Mouse (Mus musculus) heart, embryonic 16.5 days (tissue): Measurements from ENCODE around the gene Ttc39b. TPM values are rescaled to one million over a fixed set of nuclear protein-coding genes. Genes with fewer than 3 reads are reported as not detected.

ENCODE experiments used
- ATAC-seq: fragments of 200-750 bp; cut with Nextera tagmentation; replicated peaks from 2 replicates; pipeline ENCODE4 v1.8.0; 2017; ENCODE audit warnings: moderate number of reproducible peaks; ENCODE audit not compliant: insufficient read depth, low FRiP score; ENCODE audit errors: extremely low read depth
- H3K27ac ChIP-seq: fragments of 300-500 bp; sonication (generic); 2 replicates; pipeline ENCODE4 v1.5.1; 2014; ENCODE audit warnings: mild to moderate bottlenecking, low read length, control low read depth, moderate library complexity
- H3K27me3 ChIP-seq: fragments of 300-500 bp; sonication (generic); 2 replicates; pipeline ENCODE4 v1.6.1; 2014; ENCODE audit warnings: low read length, mixed read lengths; ENCODE audit not compliant: control insufficient read depth, insufficient read depth
- H3K36me3 ChIP-seq: fragments of 300-500 bp; sonication (generic); 2 replicates; pipeline ENCODE4 v1.6.1; 2014; ENCODE audit not compliant: control insufficient read depth, insufficient read depth
- H3K4me1 ChIP-seq: fragments of 300-500 bp; sonication (generic); 2 replicates; pipeline ENCODE4 v1.6.1; 2014; ENCODE audit warnings: low read length, mixed read lengths; ENCODE audit not compliant: control insufficient read depth, insufficient read depth
- H3K4me2 ChIP-seq: fragments of 300-500 bp; sonication (generic); 2 replicates; pipeline ENCODE4 v1.6.1; 2014; ENCODE audit warnings: low read depth, mild to moderate bottlenecking, control low read depth, low read length
- H3K4me3 ChIP-seq: fragments of 300-500 bp; sonication (generic); 2 replicates; pipeline ENCODE4 v1.5.1; 2014; ENCODE audit warnings: mild to moderate bottlenecking, control low read depth, low read length
- H3K9ac ChIP-seq: fragments of 300-500 bp; sonication (generic); 2 replicates; pipeline ENCODE4 v1.6.1; 2014; ENCODE audit warnings: low read length, control low read depth
- H3K9me3 ChIP-seq: fragments of 300-500 bp; sonication (generic); replicated peaks from 2 replicates; pipeline ENCODE4 v1.6.1; 2016; ENCODE audit warnings: low read length; ENCODE audit not compliant: control insufficient read depth
- WGBS: fragments of 180-500 bp; shearing (Covaris S2); extraction: QIAGEN DNeasy Blood & Tissue Kit; methylation state at CpG from one replicate; pipeline ENCODE4 v1.1.7; 2014; 5-methylcytosine and 5-hydroxymethylcytosine counted together
- polyA plus RNA-seq: library from polyadenylated mRNA; unstranded; fragments of >200 nt; fragmentation: Nextera tagmentation; extraction: Ambion mirVana; gene quantifications from 2 replicates; pipeline ENCODE4 v1.2.1, GENCODE M21; 2015

Ttc39b gene
- polyA plus RNA-seq, 1 experiment from 2014 or later, result 2.2 TPM

DNA sequence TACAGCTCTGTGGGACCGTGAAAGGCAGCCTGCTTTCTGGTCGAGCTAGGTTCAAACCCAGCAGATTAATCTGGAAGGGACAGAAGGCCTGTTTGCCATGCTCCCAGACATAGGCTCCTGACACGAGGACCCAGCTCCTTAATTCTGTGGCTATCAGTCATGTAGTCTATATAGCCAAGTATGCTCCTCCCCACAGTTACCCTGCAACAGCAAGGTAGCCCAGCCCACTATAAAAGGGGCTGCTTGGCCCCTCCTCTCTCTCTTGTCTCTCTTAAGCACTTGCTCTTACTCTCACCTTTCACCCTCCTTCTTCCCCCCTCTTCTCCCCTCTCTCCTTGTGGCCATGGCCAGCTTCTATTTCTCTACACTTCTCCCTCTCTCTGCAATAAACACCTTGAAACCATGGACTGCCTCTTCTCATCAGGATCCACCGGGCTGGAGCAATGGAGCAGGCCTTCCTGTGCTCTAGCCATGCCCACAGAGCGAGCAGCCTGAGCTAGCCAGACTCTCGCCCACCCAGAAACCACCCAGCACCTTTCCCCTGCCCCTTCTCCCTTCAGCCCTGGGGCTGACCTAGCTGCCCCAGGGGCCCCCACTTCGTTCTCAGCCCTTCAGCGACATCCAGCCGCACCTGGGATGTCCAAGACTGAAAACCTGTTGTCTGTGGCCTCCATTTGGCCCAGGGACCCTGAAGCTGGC, 51.0 kb downstream of the Ttc39b start:
- H3K9me3 ChIP-seq, result no peaks in the 10 kb centered on the region
- no peaks in the 10 kb centered on the region for H3K27me3 ChIP-seq
- ATAC-seq, result no peak
- H3K4me1 ChIP-seq, result no peaks in the 10 kb centered on the region
- H3K36me3 ChIP-seq, result no peaks in the 10 kb centered on the region
- no peak overlapping the region for H3K4me3 ChIP-seq
- 73% methylated on average over 9 of the region's 9 CpGs for WGBS
- H3K4me2 ChIP-seq, result 0 out of 2 replicates have a peak overlapping the region, but pooled peaks have one; percentile 21
- no peak overlapping the region for H3K27ac ChIP-seq
- H3K9ac ChIP-seq, result no peak overlapping the region

- H3K36me3 ChIP-seq, result no peaks in the 10 kb centered on the region
- no peak overlapping the region for H3K4me2 ChIP-seq
- H3K9ac ChIP-seq, result no peak overlapping the region
- no peak overlapping the region for H3K27ac ChIP-seq
- H3K4me1 ChIP-seq, result no peaks in the 10 kb centered on the region
- 91% methylated on average over 8 of the region's 8 CpGs for WGBS
- H3K27me3 ChIP-seq, result no peaks in the 10 kb centered on the region
- H3K4me3 ChIP-seq, result no peak overlapping the region
- no peak for ATAC-seq
- H3K9me3 ChIP-seq, result no peaks in the 10 kb centered on the region
Observed at GRCm38 (mm10) chr4:83270481-83270880, 53.6 kb downstream of the Ttc39b start.

DNA sequence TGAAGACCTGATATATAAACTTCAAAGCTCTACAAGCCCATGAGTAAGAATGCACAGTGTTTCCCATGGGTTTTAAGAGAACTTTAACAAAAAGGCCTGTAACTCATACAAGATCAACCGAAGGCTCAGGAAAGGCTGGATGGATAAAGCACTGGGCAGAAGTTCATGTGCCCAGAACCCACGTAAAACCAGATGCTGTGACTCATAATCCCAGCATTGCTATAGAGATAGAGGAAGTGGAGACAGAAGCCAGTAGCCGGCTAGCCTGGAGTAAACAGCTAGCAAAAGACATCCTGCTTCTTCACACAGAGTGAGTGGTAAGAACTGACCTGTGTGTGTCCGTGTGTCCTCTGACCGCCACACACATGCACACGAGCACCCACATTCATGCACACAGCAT, 54.4 kb downstream of the Ttc39b start:
- 71% methylated on average over 6 of the region's 6 CpGs for WGBS
- ATAC-seq, result no peak
- H3K9ac ChIP-seq, result no peak overlapping the region

DNA sequence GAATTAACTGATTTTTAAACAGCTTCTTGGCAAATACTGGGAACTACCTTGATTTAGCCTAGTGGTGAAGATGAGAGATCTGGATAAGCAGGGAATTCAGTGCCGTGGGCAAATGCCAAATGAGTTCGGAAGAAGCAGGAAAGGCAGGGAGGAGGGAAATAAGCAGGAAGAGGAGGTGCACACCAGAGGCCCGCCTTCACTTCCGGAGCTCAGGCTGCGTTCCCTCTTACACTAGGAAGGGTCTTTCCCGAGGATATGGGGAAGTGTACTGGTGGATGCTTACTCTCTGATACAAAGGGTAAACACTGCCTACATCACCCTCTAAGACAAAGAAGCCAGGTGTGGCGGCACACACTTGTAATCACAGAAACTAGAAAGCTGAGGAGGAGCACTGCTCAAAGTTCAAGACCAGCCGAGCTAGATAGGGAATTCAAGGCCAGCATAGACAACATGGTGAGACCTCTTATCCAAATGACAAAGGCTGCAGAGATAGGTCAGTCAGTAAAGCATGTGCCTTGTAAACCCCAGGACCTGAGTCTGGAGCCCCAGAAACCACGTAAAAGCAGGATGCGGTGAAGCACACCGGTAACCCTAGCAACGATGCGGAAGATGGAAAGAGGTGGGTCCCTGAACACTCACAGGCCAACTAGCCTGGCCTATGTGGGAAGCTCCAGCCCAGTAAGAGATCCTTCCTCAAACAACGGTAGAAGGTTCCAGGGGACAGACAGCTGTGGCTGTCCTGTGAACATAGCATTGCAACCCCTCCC, 57.9 kb downstream of the Ttc39b start:
- peak overlapping the region; percentile 11; the same call in 1 of the 2 replicates for H3K4me2 ChIP-seq
- 73% methylated on average over 14 of the region's 14 CpGs for WGBS
- H3K36me3 ChIP-seq, result no peaks in the 10 kb centered on the region
- H3K4me3 ChIP-seq, result no peak overlapping the region
- H3K9ac ChIP-seq, result no peak overlapping the region
- H3K9me3 ChIP-seq, result no peaks in the 10 kb centered on the region
- H3K27me3 ChIP-seq, result no peaks in the 10 kb centered on the region
- H3K27ac ChIP-seq, result no peak overlapping the region
- no peak for ATAC-seq
- no peaks in the 10 kb centered on the region for H3K4me1 ChIP-seq

More for the DNA sequence above, 54.4 kb downstream of the Ttc39b start:
- H3K27me3 ChIP-seq, result no peaks in the 10 kb centered on the region
- H3K4me3 ChIP-seq, result no peak overlapping the region
- no peaks in the 10 kb centered on the region for H3K9me3 ChIP-seq
- no peaks in the 10 kb centered on the region for H3K36me3 ChIP-seq
- no peak overlapping the region for H3K27ac ChIP-seq
- H3K4me1 ChIP-seq, result no peaks in the 10 kb centered on the region
- no peak overlapping the region for H3K4me2 ChIP-seq

GRCm38 (mm10) chr4:83264832-83265231, 59.2 kb downstream of the Ttc39b start:
- H3K9ac ChIP-seq, result no peak overlapping the region
- ATAC-seq, result no peak
- H3K4me2 ChIP-seq, result no peak overlapping the region
- H3K4me1 ChIP-seq, result no peaks in the 10 kb centered on the region
- no peaks in the 10 kb centered on the region for H3K36me3 ChIP-seq
- H3K4me3 ChIP-seq, result no peak overlapping the region
- WGBS, result 81% methylated on average over 2 of the region's 2 CpGs
- H3K9me3 ChIP-seq, result no peaks in the 10 kb centered on the region
- no peaks in the 10 kb centered on the region for H3K27me3 ChIP-seq
- H3K27ac ChIP-seq, result no peak overlapping the region

DNA sequence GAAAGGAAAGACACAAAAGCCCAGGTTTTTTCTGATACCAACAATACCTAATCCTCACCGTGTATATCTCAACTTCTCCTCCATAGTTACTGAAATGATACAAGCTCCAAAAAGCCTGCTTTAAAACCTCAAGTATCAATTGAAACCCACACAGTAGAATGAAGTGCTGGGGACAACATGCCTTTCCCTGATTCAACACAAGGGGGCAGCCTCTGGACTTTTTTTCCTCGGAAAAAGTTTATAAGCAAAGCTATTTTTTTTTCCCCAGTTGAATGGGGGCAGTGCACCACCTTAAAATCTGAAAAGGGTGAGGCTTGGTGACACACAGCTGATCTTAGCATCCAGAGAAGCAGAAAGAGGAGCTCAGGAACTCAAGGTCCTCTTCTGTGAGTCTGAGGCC, 62.1 kb downstream of the Ttc39b start:
- Histone ChIP-seq H3K9me3 (no peaks in the 10 kb centered on the region), H3K9ac (no peak overlapping the region), H3K36me3 (no peaks in the 10 kb centered on the region), H3K4me3 (no peak overlapping the region), H3K4me1 (no peaks in the 10 kb centered on the region), H3K4me2 (no peak overlapping the region), H3K27me3 (no peaks in the 10 kb centered on the region), H3K27ac (no peak overlapping the region)
- ATAC-seq, result no peak
- 12% methylated on average over 2 of the region's 2 CpGs for WGBS

DNA sequence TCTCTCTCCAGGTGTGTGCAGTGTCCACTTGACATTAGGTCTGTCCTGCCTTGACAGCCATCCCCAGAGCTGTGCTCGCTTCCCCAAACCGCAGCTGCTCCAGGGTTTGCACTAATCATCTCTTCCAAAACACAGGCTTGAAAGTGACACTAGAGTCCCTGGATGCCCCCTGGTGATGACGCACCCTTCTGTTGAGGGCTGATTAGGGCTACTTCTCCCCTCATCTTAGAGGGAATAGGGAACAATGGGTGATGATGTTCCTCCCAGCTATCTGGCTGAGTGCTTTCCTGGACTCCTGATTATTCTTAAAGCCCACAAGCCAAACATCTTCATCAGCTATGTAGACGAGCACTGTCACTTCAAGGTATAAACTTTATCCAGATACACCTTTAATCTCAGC, 64.4 kb downstream of the Ttc39b start:
- Histone ChIP-seq H3K27me3 (no peaks in the 10 kb centered on the region), H3K9me3 (no peaks in the 10 kb centered on the region), H3K4me2 (no peak overlapping the region), H3K36me3 (no peaks in the 10 kb centered on the region), H3K9ac (no peak overlapping the region), H3K27ac (no peak overlapping the region), H3K4me3 (no peak overlapping the region), H3K4me1 (no peaks in the 10 kb centered on the region)
- ATAC-seq, result no peak
- WGBS, result 63% methylated on average over 4 of the region's 4 CpGs

DNA sequence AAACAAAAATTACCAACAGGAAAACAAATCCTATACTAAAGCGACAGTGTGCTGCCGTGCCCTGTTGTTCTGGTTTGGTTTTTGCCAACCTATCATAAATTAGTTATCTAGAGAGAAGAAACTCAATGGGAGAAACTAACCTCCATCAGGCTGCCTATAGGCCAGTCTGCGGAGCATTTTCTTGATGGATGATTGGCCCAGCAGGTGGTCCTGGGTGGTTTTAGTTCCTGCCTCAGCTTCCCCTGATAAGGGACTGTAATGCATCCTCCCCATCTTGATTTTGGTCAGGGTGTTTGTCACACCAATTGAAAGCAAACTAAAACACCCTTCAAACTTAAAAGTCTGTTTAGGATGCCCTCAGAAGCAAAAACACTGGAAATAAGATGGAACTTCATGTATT, 65.8 kb downstream of the Ttc39b start:
- no peaks in the 10 kb centered on the region for H3K27me3 ChIP-seq
- H3K4me3 ChIP-seq, result no peak overlapping the region
- no peak overlapping the region for H3K4me2 ChIP-seq
- H3K9ac ChIP-seq, result no peak overlapping the region
- no peaks in the 10 kb centered on the region for H3K4me1 ChIP-seq
- no peaks in the 10 kb centered on the region for H3K9me3 ChIP-seq
- no peaks in the 10 kb centered on the region for H3K36me3 ChIP-seq
- ATAC-seq, result no peak
- no peak overlapping the region for H3K27ac ChIP-seq
- WGBS, result 88% methylated on average over 3 of the region's 3 CpGs
